Mouse (Mus musculus) neural tube, embryonic 12.5 days (tissue): ENCODE results near the gene Pprc1. TPM values are rescaled to one million over a fixed set of nuclear protein-coding genes. Genes with fewer than 3 reads are reported as not detected.

ENCODE experiments used
- ATAC-seq: fragments of 200-750 bp; cut with Nextera tagmentation; 2 replicates; pipeline ENCODE4 v1.8.0; 2017; ENCODE audit warnings: low read depth, mild to moderate bottlenecking, moderate TSS enrichment, moderate library complexity; ENCODE audit not compliant: low FRiP score
- H3K27ac ChIP-seq: fragments of 300-500 bp; sonication (generic); 2 replicates; pipeline ENCODE4 v1.5.1; 2016
- H3K27me3 ChIP-seq: fragments of 300-500 bp; sonication (generic); replicated peaks from 2 replicates; pipeline ENCODE4 v1.6.1; 2016; ENCODE audit warnings: mild to moderate bottlenecking
- H3K36me3 ChIP-seq: fragments of 300-500 bp; sonication (generic); 2 replicates; pipeline ENCODE4 v1.6.1; 2016; ENCODE audit warnings: mild to moderate bottlenecking
- H3K4me1 ChIP-seq: fragments of 300-500 bp; sonication (generic); 2 replicates; pipeline ENCODE4 v1.6.1; 2016
- H3K4me2 ChIP-seq: fragments of 300-500 bp; sonication (generic); replicated peaks from 2 replicates; pipeline ENCODE4 v1.6.1; 2016; ENCODE audit warnings: mild to moderate bottlenecking
- H3K4me3 ChIP-seq: fragments of 300-500 bp; sonication (generic); 2 replicates; pipeline ENCODE4 v1.5.1; 2016
- H3K9ac ChIP-seq: fragments of 300-500 bp; sonication (generic); 2 replicates; pipeline ENCODE4 v1.6.1; 2016; ENCODE audit warnings: mild to moderate bottlenecking
- H3K9me3 ChIP-seq: fragments of 300-500 bp; sonication (generic); 2 replicates; pipeline ENCODE4 v1.6.1; 2016; ENCODE audit warnings: mild to moderate bottlenecking
- WGBS: fragments of 180-500 bp; shearing (Covaris S2); methylation state at CpG from one replicate; pipeline ENCODE4 v1.1.7; 2016; 5-methylcytosine and 5-hydroxymethylcytosine counted together
- polyA plus RNA-seq: library from polyadenylated mRNA; unstranded; fragments of >200 nt; fragmentation: Nextera tagmentation; extraction: Ambion mirVana; gene quantifications from 2 replicates; pipeline ENCODE4 v1.2.1, GENCODE M21; 2016

The Pprc1 gene
- polyA plus RNA-seq, 1 experiment from 2014 or later = 25.6 TPM

- no peak for ATAC-seq
- no peaks in the 10 kb centered on the region for H3K36me3 ChIP-seq
- no peaks in the 10 kb centered on the region for H3K9me3 ChIP-seq
- 77% methylated on average over 2 of the region's 2 CpGs for WGBS
- H3K27me3 ChIP-seq = no peaks in the 10 kb centered on the region
- no peak overlapping the region for H3K4me3 ChIP-seq
- no peak overlapping the region for H3K27ac ChIP-seq
- H3K4me2 ChIP-seq = no peak overlapping the region
- no peak overlapping the region for H3K9ac ChIP-seq
- H3K4me1 ChIP-seq = no peaks in the 10 kb centered on the region
These were observed 59.5 kb downstream of the Pprc1 start for GRCm38 (mm10) chr19:46104187-46104557.

- ATAC-seq = no peak
- no peaks in the 10 kb centered on the region for H3K36me3 ChIP-seq
- no peak overlapping the region for H3K4me3 ChIP-seq
- H3K4me2 ChIP-seq = no peak overlapping the region
- H3K9me3 ChIP-seq = no peaks in the 10 kb centered on the region
- H3K9ac ChIP-seq = no peak overlapping the region
- H3K27me3 ChIP-seq = no peaks in the 10 kb centered on the region
- H3K4me1 ChIP-seq = no peaks in the 10 kb centered on the region
- WGBS = 82% methylated on average over 2 of the region's 2 CpGs
- no peak overlapping the region for H3K27ac ChIP-seq
These were observed 65.5 kb downstream of the Pprc1 start for GRCm38 (mm10) chr19:46110214-46110613.

GRCm38 (mm10) chr19:46110781-46111180, 66.1 kb downstream of the Pprc1 start:
- Histone ChIP-seq H3K9me3 (no peaks in the 10 kb centered on the region), H3K4me1 (no peaks in the 10 kb centered on the region), H3K4me2 (no peak overlapping the region), H3K9ac (no peak overlapping the region), H3K36me3 (no peaks in the 10 kb centered on the region), H3K27me3 (no peaks in the 10 kb centered on the region), H3K4me3 (no peak overlapping the region), H3K27ac (no peak overlapping the region)
- WGBS = 88% methylated on average over 5 of the region's 5 CpGs
- ATAC-seq = no peak

- Histone ChIP-seq H3K36me3 (no peaks in the 10 kb centered on the region), H3K4me2 (no peak overlapping the region), H3K27ac (no peak overlapping the region), H3K9ac (no peak overlapping the region), H3K9me3 (no peaks in the 10 kb centered on the region), H3K4me3 (no peak overlapping the region), H3K4me1 (no peaks in the 10 kb centered on the region), H3K27me3 (no peaks in the 10 kb centered on the region)
- WGBS = 59% methylated on average over 4 of the region's 4 CpGs
- ATAC-seq = no peak
These were observed 69.9 kb downstream of the Pprc1 start for GRCm38 (mm10) chr19:46114617-46115016.

- no peaks in the 10 kb centered on the region for H3K36me3 ChIP-seq
- no peak overlapping the region for H3K9ac ChIP-seq
- no peak overlapping the region for H3K4me2 ChIP-seq
- no peaks in the 10 kb centered on the region for H3K4me1 ChIP-seq
- 92% methylated on average over 3 of the region's 3 CpGs for WGBS
- H3K4me3 ChIP-seq = no peak overlapping the region
- H3K27me3 ChIP-seq = no peaks in the 10 kb centered on the region
- no peaks in the 10 kb centered on the region for H3K9me3 ChIP-seq
- no peak for ATAC-seq
- no peak overlapping the region for H3K27ac ChIP-seq
These were observed 74.8 kb downstream of the Pprc1 start for GRCm38 (mm10) chr19:46119458-46119857.

- Histone ChIP-seq H3K4me1 (no peaks in the 10 kb centered on the region), H3K4me3 (no peak overlapping the region), H3K9ac (no peak overlapping the region), H3K36me3 (no peaks in the 10 kb centered on the region), H3K4me2 (no peak overlapping the region), H3K9me3 (no peaks in the 10 kb centered on the region), H3K27ac (no peak overlapping the region), H3K27me3 (no peaks in the 10 kb centered on the region)
- ATAC-seq = no peak
- 76% methylated on average over 6 of the region's 6 CpGs for WGBS
These were observed 76.2 kb downstream of the Pprc1 start for GRCm38 (mm10) chr19:46120872-46121271.

Other genes starting within 250 kb of the Pprc1 start
- gene Kcnip2, start 228.8 kb upstream of the Pprc1 start, polyA plus RNA-seq = 4.5 and 4.8 TPM in 2 replicates
- 21.2 and 23.0 TPM in 2 replicates for gene Armh3, start 46.4 kb upstream of the Pprc1 start, polyA plus RNA-seq
- gene Hps6, start 41.4 kb upstream of the Pprc1 start, polyA plus RNA-seq = 4.3 and 5.2 TPM in 2 replicates
- 139 and 144 TPM in 2 replicates for gene Ldb1, start 328 bp downstream of the Pprc1 start, polyA plus RNA-seq
- gene Nolc1, start 31.0 kb downstream of the Pprc1 start, polyA plus RNA-seq = 81.7 and 94.9 TPM in 2 replicates
- gene Elovl3, start 87.0 kb downstream of the Pprc1 start, polyA plus RNA-seq = 0.20 TPM in 1 of 2 replicates, not detected in the other
- gene Pitx3, start 103.4 kb downstream of the Pprc1 start, polyA plus RNA-seq = 2.7 and 3.0 TPM in 2 replicates
- 72.8 and 85.6 TPM in 2 replicates for gene Gbf1, start 107.6 kb downstream of the Pprc1 start, polyA plus RNA-seq